Mouse (Mus musculus) common myeloid progenitor, adult 5-6 weeks (primary cell): ENCODE data around the gene Tmem214. TPM values are rescaled to one million over a fixed set of nuclear protein-coding genes. Genes with fewer than 3 reads are reported as not detected.

ENCODE experiments used
- total RNA-seq: library from RNA; stranded (forward); fragments of 200-1000, 187-1606 nt; gene quantifications from 2 replicates; pipeline ENCODE4 v1.2.3, GENCODE M21; 2017

The Tmem214 gene
- total RNA-seq, 1 experiment from 2014 or later, result 18.5 TPM

Other genes with a start within 250 kb of the Tmem214 start
- 4.8 and 8.5 TPM in 2 replicates for gene Slc35f6, start 220.1 kb upstream of the Tmem214 start, total RNA-seq
- gene Cenpa, start 201.2 kb upstream of the Tmem214 start, total RNA-seq, result 107 and 123 TPM in 2 replicates
- not detected in 2 replicates for gene Dpysl5, start 156.4 kb upstream of the Tmem214 start, total RNA-seq
- gene Mapre3, start 53.4 kb upstream of the Tmem214 start, total RNA-seq, result not detected in 2 replicates
- 16.1 and 30.6 TPM in 2 replicates for gene Agbl5, start 20.7 kb downstream of the Tmem214 start, total RNA-seq
- gene Ost4, start 39.8 kb downstream of the Tmem214 start, total RNA-seq, result 227 and 230 TPM in 2 replicates
- gene Emilin1, start 45.4 kb downstream of the Tmem214 start, total RNA-seq, result 58.2 and 87.3 TPM in 2 replicates
- 85.4 and 99.2 TPM in 2 replicates for gene Khk, start 53.4 kb downstream of the Tmem214 start, total RNA-seq
- not detected in 2 replicates for gene Cgref1, start 77.6 kb downstream of the Tmem214 start, total RNA-seq
- 23.0 and 48.0 TPM in 2 replicates for gene Preb, start 92.3 kb downstream of the Tmem214 start, total RNA-seq
- not detected in 2 replicates for gene Tcf23, start 100.7 kb downstream of the Tmem214 start, total RNA-seq
- 49.7 and 66.4 TPM in 2 replicates for gene Atraid, start 180.3 kb downstream of the Tmem214 start, total RNA-seq
- gene Slc5a6, start 180.9 kb downstream of the Tmem214 start, total RNA-seq, result 4.5 and 5.3 TPM in 2 replicates
- gene Cad, start 186.8 kb downstream of the Tmem214 start, total RNA-seq, result 56.5 and 59.6 TPM in 2 replicates
- gene Dnajc5g, start 238.3 kb downstream of the Tmem214 start, total RNA-seq, result not detected in 2 replicates
- not detected in 2 replicates for gene Slc30a3, start 240.2 kb downstream of the Tmem214 start, total RNA-seq
- gene Trim54, start 248.7 kb downstream of the Tmem214 start, total RNA-seq, result not detected in 2 replicates